Mouse (Mus musculus): ENCODE measurements around the gene Ccpg1.

GRCm38 (mm10) chr9:73063621-73064290 is 78.5 kb downstream of the Ccpg1 start:
- no peak for TF ChIP-seq CTCF (IDR thresholded peaks at IDR 0.05; ENCODE audit: insufficient read depth, low read length)
- no peak for TF ChIP-seq POLR2A (IDR thresholded peaks at IDR 0.05; ENCODE audit: borderline replicate concordance, extremely low read depth, low read depth, low read length)
